Mouse (Mus musculus): ENCODE measurements around the gene Ankrd11.

DNA sequence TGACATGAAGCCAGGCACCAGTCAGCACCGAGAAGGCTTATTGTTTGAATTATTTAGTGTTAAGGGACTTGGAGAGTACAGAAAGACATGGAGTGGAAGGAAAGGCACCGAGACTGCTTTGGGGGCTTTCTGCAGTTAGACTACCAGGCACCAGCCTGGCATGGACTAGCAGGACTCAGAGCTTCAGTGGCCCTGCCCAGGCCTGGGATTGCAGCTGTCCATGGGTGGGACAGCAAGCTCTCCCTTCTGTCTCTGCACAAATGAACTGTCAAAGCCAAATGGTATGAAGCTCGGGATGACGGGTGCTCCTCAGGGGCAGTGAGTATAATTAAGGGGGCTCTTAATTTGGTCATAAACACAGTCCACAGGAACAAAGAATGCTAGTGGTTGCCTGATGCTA is 22.0 kb upstream of the Ankrd11 start:
- TF ChIP-seq CTCF (IDR thresholded peaks at IDR 0.05; ENCODE audit: low read depth) (no peak), EP300 (IDR thresholded peaks at IDR 0.05; ENCODE audit: low read depth) (no peak)

Measured in heart, postnatal 0 days (tissue).